Mouse (Mus musculus) cortical plate, adult 2 months (tissue): ENCODE data around the gene Gm5136.

Experiments
- CTCF ChIP-seq: fragments of 200-500 bp; IDR thresholded peaks from 2 replicates; pipeline ENCODE4 v1.5.1; 2011; ENCODE audit warnings: mild to moderate bottlenecking, control low read depth, low read length; ENCODE audit not compliant: insufficient read depth; ENCODE audit errors: extremely low read depth
- POLR2A ChIP-seq: fragments of 200-500 bp; IDR thresholded peaks from 2 replicates; pipeline ENCODE4 v1.6.1; 2011; ENCODE audit warnings: mild to moderate bottlenecking, low read length, control low read depth; ENCODE audit not compliant: insufficient read depth; ENCODE audit errors: extremely low read depth

- TF ChIP-seq POLR2A: no peak
- no peak for TF ChIP-seq CTCF
Observed at GRCm38 (mm10) chr10:108697062-108697461, 2.9 kb downstream of the Gm5136 start.
